Mouse (Mus musculus) olfactory bulb, adult 2 months (tissue): ENCODE results near the gene Dact3.

Experiments used
- CTCF ChIP-seq: fragments of 200-500 bp; IDR thresholded peaks from 2 replicates; pipeline ENCODE4 v1.5.1; 2012; ENCODE audit warnings: low read depth, mild to moderate bottlenecking, low read length, moderate library complexity; ENCODE audit not compliant: insufficient read depth
- POLR2A ChIP-seq: fragments of 200-500 bp; IDR thresholded peaks from 2 replicates; pipeline ENCODE4 v1.6.1; 2012; ENCODE audit warnings: mild to moderate bottlenecking, low read depth, low read length, moderate library complexity; ENCODE audit not compliant: insufficient read depth

- no peak for TF ChIP-seq CTCF
- no peak for TF ChIP-seq POLR2A
Observed at GRCm38 (mm10) chr7:16917447-16917846, 42.3 kb downstream of the Dact3 start.
